Mouse (Mus musculus): Measurements from ENCODE around the gene Osbpl2.

- TF ChIP-seq CTCF (IDR thresholded peaks at IDR 0.05; ENCODE audit: low read depth, low read length): no peak
- TF ChIP-seq GATA1 (IDR thresholded peaks at IDR 0.05; ENCODE audit: borderline replicate concordance, low read length): no peak
- no peak for TF ChIP-seq TAL1 (conservative IDR thresholded peaks at IDR 0.05; ENCODE audit: low read depth, low read length)
These were observed 27.0 kb downstream of the Osbpl2 start for GRCm38 (mm10) chr2:180146091-180146490.

All from G1E (cell line).